22 mouse cellular contexts compared by ENCODE assay signal in genomic region chr6:52562994-52563393, GRCm38 (mm10).
DNase-seq lines count a peak whose midpoint lies in the region; ATAC-seq and TF ChIP-seq lines count a peak whose summit lies in the region.
"Had no signal": no experiment of that assay in that cellular context is flagged by ENCODE, and none has a peak within 500 bp of the region (broad histone marks: within the 10 kb centered on the region; RNA-seq: fewer than 3 reads in every experiment).

No protein-coding gene starts in this region.

- no peaks in the 10 kb centered on the region for H3K9me3 ChIP-seq in intestine, postnatal 0 days (ENCODE audit: control insufficient read depth)
- H3K9me3 ChIP-seq in intestine, embryonic 15.5 days, result no peaks in the 10 kb centered on the region
- H3K9me3 ChIP-seq in forebrain, embryonic 10.5 days, result no peaks in the 10 kb centered on the region
- no peaks in the 10 kb centered on the region for H3K9me3 ChIP-seq in midbrain, embryonic 15.5 days
- H3K9me3 ChIP-seq: embryonic facial prominence, embryonic 10.5 days; embryonic facial prominence, embryonic 12.5 days; forebrain, embryonic 12.5 days; G1E had no signal

- no peak overlapping the region for H3K4me2 ChIP-seq in intestine, postnatal 0 days (replicated peaks; ENCODE audit: low read depth)
- H3K4me2 ChIP-seq in intestine, embryonic 15.5 days (replicated peaks), result no peak overlapping the region
- H3K4me2 ChIP-seq in midbrain, embryonic 15.5 days, result no peak overlapping the region
- H3K4me2 ChIP-seq: embryonic facial prominence, embryonic 12.5 days; forebrain, embryonic 12.5 days had no signal

- peak; percentile 49 for DNase-seq in R1 (ENCODE audit: low read depth, low spot score)
- peak; percentile 6 for DNase-seq in splenic B cell, adult 2 months (ENCODE audit: low read depth, low spot score)
- DNase-seq in forebrain, embryonic 10.5 days (ENCODE audit: extremely low spot score, low spot score), result no peak
- DNase-seq: adrenal gland, adult 8-10 months; adrenal gland, postnatal 14 days; adrenal gland, postnatal 36 days; cerebellum, adult 11-12 months; cerebellum, adult 2 months; cerebellum, adult 9-10 months; cerebellum, postnatal 10 days; cerebellum, postnatal 25 days had no signal

- H3K4me1 ChIP-seq in intestine, postnatal 0 days (replicated peaks; ENCODE audit: control insufficient read depth, insufficient read depth, low read length), result no peaks in the 10 kb centered on the region
- 0 out of 2 replicates have a peak, but pooled peaks cover 3% of the 10 kb centered on the region for H3K4me1 ChIP-seq in intestine, embryonic 15.5 days (replicated peaks)
- peaks cover 12% of the 10 kb centered on the region for H3K4me1 ChIP-seq in forebrain, embryonic 10.5 days
- H3K4me1 ChIP-seq in midbrain, embryonic 15.5 days, result peaks cover 11% of the 10 kb centered on the region
- H3K4me1 ChIP-seq: embryonic facial prominence, embryonic 10.5 days; embryonic facial prominence, embryonic 12.5 days had no signal

- 81% methylated on average over 4 of the region's 4 CpGs for WGBS in intestine, postnatal 0 days
- 90% methylated on average over 4 of the region's 4 CpGs for WGBS in intestine, embryonic 15.5 days
- 89% methylated on average over 4 of the region's 4 CpGs for WGBS in forebrain, embryonic 10.5 days
- WGBS in midbrain, embryonic 15.5 days, result 90% methylated on average over 4 of the region's 4 CpGs

- peak; percentile 57; the same call in 1 of the 2 replicates for ATAC-seq in intestine, postnatal 0 days
- ATAC-seq in intestine, embryonic 15.5 days, result no peak
- no peak for ATAC-seq in midbrain, embryonic 15.5 days (replicated peaks)
- ATAC-seq: activated CD4-positive, CD25-positive, alpha-beta regulatory T cell, adult 4 months; forebrain, embryonic 14.5 days; forebrain, embryonic 16.5 days; Patski had no signal

- no peak for TF ChIP-seq CTCF in intestine, postnatal 0 days (IDR thresholded peaks at IDR 0.05; ENCODE audit: low read depth)

- H3K27me3 ChIP-seq in intestine, postnatal 0 days (replicated peaks; ENCODE audit: control insufficient read depth, insufficient read depth, low read length), result no peaks in the 10 kb centered on the region
- H3K27me3 ChIP-seq in intestine, embryonic 15.5 days (replicated peaks), result no peaks in the 10 kb centered on the region
- H3K27me3 ChIP-seq in splenic B cell, adult 2 months (ENCODE audit: control insufficient read depth, insufficient read depth, low read length, poor library complexity, severe bottlenecking), result no peaks in the 10 kb centered on the region
- no peaks in the 10 kb centered on the region for H3K27me3 ChIP-seq in forebrain, embryonic 10.5 days (ENCODE audit: poor library complexity, severe bottlenecking)
- no peaks in the 10 kb centered on the region for H3K27me3 ChIP-seq in midbrain, embryonic 15.5 days (replicated peaks)
- H3K27me3 ChIP-seq: embryonic facial prominence, embryonic 12.5 days; forebrain, embryonic 12.5 days; Patski had no signal

- no peak overlapping the region for H3K4me3 ChIP-seq in intestine, postnatal 0 days (ENCODE audit: low read depth, low read length)
- no peak overlapping the region for H3K4me3 ChIP-seq in intestine, embryonic 15.5 days (replicated peaks)
- H3K4me3 ChIP-seq in forebrain, embryonic 10.5 days, result no peak overlapping the region
- no peak overlapping the region for H3K4me3 ChIP-seq in midbrain, embryonic 15.5 days
- H3K4me3 ChIP-seq: embryonic facial prominence, embryonic 10.5 days; embryonic facial prominence, embryonic 12.5 days; forebrain, embryonic 12.5 days had no signal

- H3K36me3 ChIP-seq in intestine, postnatal 0 days (ENCODE audit: control insufficient read depth, insufficient read depth), result no peaks in the 10 kb centered on the region
- no peaks in the 10 kb centered on the region for H3K36me3 ChIP-seq in intestine, embryonic 15.5 days
- no peaks in the 10 kb centered on the region for H3K36me3 ChIP-seq in splenic B cell, adult 2 months (ENCODE audit: control insufficient read depth, insufficient read depth, low read length, poor library complexity, severe bottlenecking)
- no peaks in the 10 kb centered on the region for H3K36me3 ChIP-seq in forebrain, embryonic 10.5 days (replicated peaks)
- H3K36me3 ChIP-seq in midbrain, embryonic 15.5 days (replicated peaks), result no peaks in the 10 kb centered on the region
- H3K36me3 ChIP-seq: embryonic facial prominence, embryonic 10.5 days; embryonic facial prominence, embryonic 12.5 days; forebrain, embryonic 12.5 days had no signal

- H3K9ac ChIP-seq in intestine, postnatal 0 days (ENCODE audit: low read depth, low read length), result no peak overlapping the region
- no peak overlapping the region for H3K9ac ChIP-seq in intestine, embryonic 15.5 days
- H3K9ac ChIP-seq in midbrain, embryonic 15.5 days, result no peak overlapping the region
- H3K9ac ChIP-seq: embryonic facial prominence, embryonic 12.5 days; forebrain, embryonic 12.5 days had no signal

- no peak overlapping the region for H3K27ac ChIP-seq in intestine, postnatal 0 days (ENCODE audit: low read depth, low read length)
- H3K27ac ChIP-seq in intestine, embryonic 15.5 days, result no peak overlapping the region
- no peak overlapping the region for H3K27ac ChIP-seq in forebrain, embryonic 10.5 days
- H3K27ac ChIP-seq in midbrain, embryonic 15.5 days, result no peak overlapping the region
- H3K27ac ChIP-seq: embryonic facial prominence, embryonic 10.5 days; embryonic facial prominence, embryonic 12.5 days; forebrain, embryonic 12.5 days had no signal
